Mouse (Mus musculus): ENCODE data around the gene Moxd1. TPM values are rescaled to one million over a fixed set of nuclear protein-coding genes. Genes with fewer than 3 reads are reported as not detected.
"Not testable (repeated sequence)": the region's sequence is repeated elsewhere in the genome, so short reads cannot be mapped to it uniquely, and the experiment has no call there.

Gene Moxd1
- polyA plus RNA-seq, 1 experiment from 2014 or later: 6.7 TPM

DNA sequence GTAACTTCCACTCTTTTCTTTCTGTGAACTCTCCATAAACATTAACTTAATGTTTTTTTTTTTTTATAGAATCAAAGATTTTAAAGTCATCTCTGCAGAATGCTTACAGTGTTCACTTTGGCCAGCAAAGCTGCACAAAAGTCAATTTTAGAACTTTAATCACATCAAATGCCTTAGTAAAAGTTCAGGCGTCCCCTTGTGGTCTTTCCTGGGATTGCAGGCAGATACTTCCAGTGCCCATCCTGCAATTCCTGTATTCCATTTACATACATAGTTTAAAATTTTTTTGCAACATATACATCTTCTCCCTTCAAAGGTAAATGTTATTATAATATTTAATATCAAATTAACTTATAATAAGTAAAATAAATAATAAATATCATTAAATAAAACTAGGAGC, 74.5 kb downstream of the Moxd1 start:
- Histone ChIP-seq H3K4me2 (ENCODE audit: low read depth, low read length) (no peak overlapping the region), H3K27me3 (ENCODE audit: control insufficient read depth, insufficient read depth, low read depth, low read length) (no peaks in the 10 kb centered on the region), H3K9me3 (ENCODE audit: control insufficient read depth, low read length) (no peaks in the 10 kb centered on the region; the same call in 1 of the 2 replicates), H3K4me1 (replicated peaks; ENCODE audit: control insufficient read depth, insufficient read depth, low read length) (no peaks in the 10 kb centered on the region), H3K27ac (ENCODE audit: low read length) (no peak overlapping the region), H3K9ac (ENCODE audit: low read length) (no peak overlapping the region), H3K36me3 (ENCODE audit: control insufficient read depth, insufficient read depth, low read length) (no peaks in the 10 kb centered on the region), H3K4me3 (ENCODE audit: low read length) (no peak overlapping the region)
- ATAC-seq (ENCODE audit: low read depth): no peak
- WGBS: 0% methylated on average over 1 of the region's 1 CpGs

DNA sequence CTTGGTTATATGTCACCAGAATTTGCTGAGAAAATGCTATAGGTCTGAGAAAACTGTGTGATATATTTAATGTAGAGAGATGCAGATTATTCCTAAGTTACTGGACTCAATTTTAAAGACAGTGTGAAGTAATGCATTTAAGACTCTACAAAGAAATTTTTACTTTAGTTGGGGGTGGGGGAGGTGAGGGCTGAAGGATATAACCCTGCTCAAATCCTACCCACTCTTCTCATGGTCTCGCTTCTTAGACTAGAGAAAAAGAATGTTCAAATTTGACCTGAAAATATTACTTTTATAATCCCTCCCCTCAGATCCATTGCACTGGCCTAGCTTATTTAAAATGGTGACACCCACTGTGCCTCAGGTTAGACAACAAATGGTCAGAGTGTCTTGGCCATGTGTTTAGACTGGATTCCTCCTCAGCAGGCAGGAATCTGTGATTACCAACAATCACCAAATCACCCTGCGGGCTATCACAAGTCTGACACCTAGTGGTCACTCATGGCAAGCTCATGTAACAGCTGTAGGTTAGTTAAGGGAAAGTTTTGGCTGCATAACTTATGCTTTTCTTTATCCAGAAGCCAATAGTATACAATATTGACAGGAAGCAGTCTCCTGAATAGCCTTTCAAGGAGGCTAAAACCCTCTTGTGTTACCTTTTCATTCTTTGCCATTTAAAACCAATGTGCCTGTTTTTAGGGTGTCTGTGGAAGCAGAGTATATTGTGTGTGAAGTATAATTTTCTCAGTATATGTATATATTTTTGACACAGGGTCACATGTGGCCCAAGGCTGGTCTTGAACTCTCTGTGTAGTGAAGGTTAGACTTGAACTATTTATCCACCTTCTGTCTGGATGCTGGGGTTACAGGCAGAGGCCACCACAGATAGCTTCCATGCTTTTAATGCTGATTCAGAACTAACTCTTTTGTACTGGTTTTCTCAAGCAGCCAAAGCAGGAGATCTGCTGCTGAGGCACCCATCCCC, 75.2 kb downstream of the Moxd1 start:
- no peaks in the 10 kb centered on the region for H3K27me3 ChIP-seq (ENCODE audit: control insufficient read depth, insufficient read depth, low read depth, low read length)
- no peaks in the 10 kb centered on the region; the same call in 1 of the 2 replicates for H3K9me3 ChIP-seq (ENCODE audit: control insufficient read depth, low read length)
- no peak overlapping the region for H3K4me3 ChIP-seq (ENCODE audit: low read length)
- H3K27ac ChIP-seq (ENCODE audit: low read length): no peak overlapping the region
- no peak overlapping the region for H3K9ac ChIP-seq (ENCODE audit: low read length)
- no peak overlapping the region for H3K4me2 ChIP-seq (ENCODE audit: low read depth, low read length)
- H3K36me3 ChIP-seq (ENCODE audit: control insufficient read depth, insufficient read depth, low read length): no peaks in the 10 kb centered on the region
- WGBS: 45% methylated on average over 2 of the region's 2 CpGs
- ATAC-seq (ENCODE audit: low read depth): peak; percentile 60; the same call in 1 of the 2 replicates
- no peaks in the 10 kb centered on the region for H3K4me1 ChIP-seq (replicated peaks; ENCODE audit: control insufficient read depth, insufficient read depth, low read length)

DNA sequence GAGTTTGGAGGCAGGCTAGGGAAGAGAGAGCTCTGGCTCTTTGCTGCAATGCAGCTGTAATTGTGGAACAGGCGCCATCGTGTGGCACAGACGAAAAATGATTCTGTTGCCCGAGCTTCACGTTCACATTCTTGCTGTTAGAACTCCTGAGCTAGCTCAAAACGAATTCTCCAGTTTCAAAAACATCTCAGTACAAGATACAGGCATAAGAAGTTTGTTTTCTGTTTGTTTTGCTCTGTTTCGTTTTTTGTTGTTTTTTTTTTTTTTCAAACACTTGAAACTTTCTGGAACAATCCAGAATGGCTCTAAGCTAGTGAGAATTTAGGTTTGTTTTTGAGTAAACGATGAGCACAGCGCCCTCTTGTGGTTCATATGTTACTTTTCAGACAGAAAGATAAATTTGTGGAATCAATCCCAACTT, 88.9 kb downstream of the Moxd1 start:
- Histone ChIP-seq H3K9me3 (ENCODE audit: control insufficient read depth, low read length) (no peaks in the 10 kb centered on the region), H3K27ac (ENCODE audit: low read length) (no peak overlapping the region), H3K36me3 (ENCODE audit: control insufficient read depth, insufficient read depth, low read length) (no peaks in the 10 kb centered on the region), H3K4me1 (replicated peaks; ENCODE audit: control insufficient read depth, insufficient read depth, low read length) (no peaks in the 10 kb centered on the region), H3K4me2 (ENCODE audit: low read depth, low read length) (0 out of 2 replicates have a peak overlapping the region, but pooled peaks have one; percentile 40), H3K9ac (ENCODE audit: low read length) (no peak overlapping the region), H3K4me3 (ENCODE audit: low read length) (peak overlapping the region; percentile 30), H3K27me3 (ENCODE audit: control insufficient read depth, insufficient read depth, low read depth, low read length) (no peaks in the 10 kb centered on the region)
- under 1% methylated on average over 9 of the region's 9 CpGs for WGBS
- ATAC-seq (ENCODE audit: low read depth): peak; percentile 81; the same call in 1 of the 2 replicates

DNA sequence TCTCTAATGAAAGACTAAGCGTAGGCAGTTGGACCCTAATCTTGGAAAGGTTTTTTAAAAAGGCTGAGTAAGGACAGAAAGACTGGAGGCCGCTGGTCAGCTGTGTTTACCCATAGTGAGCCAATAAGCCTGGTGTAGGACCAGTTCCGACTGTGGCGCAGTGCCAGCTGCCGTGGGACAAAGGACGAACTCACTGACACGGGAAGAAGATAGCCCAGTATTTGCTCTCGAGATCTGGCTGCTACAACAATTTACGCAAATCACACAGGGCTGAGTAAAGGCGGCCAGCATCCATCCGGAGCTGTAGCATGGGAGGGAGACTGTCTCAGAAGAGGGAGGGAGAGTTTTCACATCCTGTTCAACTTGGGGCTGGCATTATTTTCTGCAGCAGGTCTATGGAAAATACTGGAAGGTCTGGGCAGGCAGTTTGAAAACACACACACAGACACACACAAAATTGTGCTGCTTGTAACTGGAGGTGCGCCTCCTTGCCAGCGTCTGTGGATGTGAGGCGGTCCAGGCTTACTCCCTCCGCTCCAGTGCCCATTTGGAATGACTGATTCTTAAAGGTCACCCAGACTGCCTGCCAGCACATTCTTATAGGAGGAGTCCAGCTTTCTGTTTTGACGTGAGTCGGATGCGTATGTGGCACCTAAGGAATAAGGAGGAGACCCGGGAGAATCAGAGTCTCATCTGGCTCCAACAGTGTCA, 94.0 kb downstream of the Moxd1 start:
- Histone ChIP-seq H3K4me1 (replicated peaks; ENCODE audit: control insufficient read depth, insufficient read depth, low read length) (0 out of 2 replicates have a peak, but pooled peaks cover 3% of the 10 kb centered on the region), H3K27ac (ENCODE audit: low read length) (no peak overlapping the region), H3K4me2 (ENCODE audit: low read depth, low read length) (peak overlapping the region; percentile 15; the same call in 1 of the 2 replicates), H3K4me3 (ENCODE audit: low read length) (no peak overlapping the region), H3K27me3 (ENCODE audit: control insufficient read depth, insufficient read depth, low read depth, low read length) (no peaks in the 10 kb centered on the region), H3K9ac (ENCODE audit: low read length) (no peak overlapping the region), H3K9me3 (ENCODE audit: control insufficient read depth, low read length) (no peaks in the 10 kb centered on the region), H3K36me3 (ENCODE audit: control insufficient read depth, insufficient read depth, low read length) (no peaks in the 10 kb centered on the region)
- peak; percentile 38 for ATAC-seq (ENCODE audit: low read depth)
- WGBS: 35% methylated on average over 19 of the region's 19 CpGs

DNA sequence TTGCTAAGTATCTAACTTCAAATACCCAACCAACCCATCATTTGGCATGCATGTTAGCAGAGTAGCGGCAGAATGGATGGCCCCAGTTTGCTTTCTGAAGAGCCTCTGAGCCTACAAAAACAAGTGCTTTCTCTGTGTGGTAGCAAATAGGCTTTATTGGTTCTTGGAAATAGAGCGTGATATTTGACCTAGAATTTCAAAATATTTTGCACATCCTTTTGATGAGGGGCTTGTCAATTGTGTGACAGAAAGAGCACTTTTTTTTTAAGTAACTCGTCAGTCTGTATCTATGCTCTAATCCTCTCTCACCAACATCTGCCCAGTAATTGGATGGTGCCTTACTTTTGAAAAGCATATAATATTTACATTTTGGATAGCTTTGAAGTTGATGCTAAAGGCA, 97.0 kb downstream of the Moxd1 start:
- ATAC-seq (ENCODE audit: low read depth): no peak
- Histone ChIP-seq H3K4me3 (ENCODE audit: low read length) (no peak overlapping the region), H3K27me3 (ENCODE audit: control insufficient read depth, insufficient read depth, low read depth, low read length) (no peaks in the 10 kb centered on the region), H3K9ac (ENCODE audit: low read length) (no peak overlapping the region), H3K36me3 (ENCODE audit: control insufficient read depth, insufficient read depth, low read length) (no peaks in the 10 kb centered on the region), H3K9me3 (ENCODE audit: control insufficient read depth, low read length) (no peaks in the 10 kb centered on the region), H3K27ac (ENCODE audit: low read length) (no peak overlapping the region), H3K4me1 (replicated peaks; ENCODE audit: control insufficient read depth, insufficient read depth, low read length) (0 out of 2 replicates have a peak, but pooled peaks cover 3% of the 10 kb centered on the region), H3K4me2 (ENCODE audit: low read depth, low read length) (no peak overlapping the region)
- 73% methylated on average over 3 of the region's 3 CpGs for WGBS

DNA sequence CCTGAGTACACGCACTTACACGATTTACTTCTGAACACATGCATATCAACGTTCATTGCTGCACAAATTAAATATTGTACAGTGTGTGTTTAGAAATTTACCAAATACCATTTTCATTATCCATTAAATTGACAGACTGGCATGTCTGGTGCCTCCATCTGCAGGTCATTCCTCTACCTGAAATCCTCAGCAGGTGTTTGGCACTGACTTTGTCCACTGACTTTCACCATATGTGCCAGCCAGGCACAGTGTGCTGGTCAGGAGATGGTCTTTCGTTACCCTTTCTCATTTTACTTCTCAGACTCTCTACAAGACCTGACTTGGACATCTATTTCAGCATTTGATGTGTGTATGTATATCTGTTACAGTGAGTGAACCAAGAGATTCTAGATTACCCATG, 99.7 kb downstream of the Moxd1 start:
- ATAC-seq (ENCODE audit: low read depth): no peak
- Histone ChIP-seq H3K4me1 (replicated peaks; ENCODE audit: control insufficient read depth, insufficient read depth, low read length) (no peaks in the 10 kb centered on the region), H3K4me2 (ENCODE audit: low read depth, low read length) (no peak overlapping the region), H3K9me3 (ENCODE audit: control insufficient read depth, low read length) (no peaks in the 10 kb centered on the region), H3K27me3 (ENCODE audit: control insufficient read depth, insufficient read depth, low read depth, low read length) (no peaks in the 10 kb centered on the region), H3K27ac (ENCODE audit: low read length) (no peak overlapping the region), H3K9ac (ENCODE audit: low read length) (no peak overlapping the region), H3K4me3 (ENCODE audit: low read length) (no peak overlapping the region), H3K36me3 (ENCODE audit: control insufficient read depth, insufficient read depth, low read length) (no peaks in the 10 kb centered on the region)
- WGBS: 79% methylated on average over 4 of the region's 4 CpGs

DNA sequence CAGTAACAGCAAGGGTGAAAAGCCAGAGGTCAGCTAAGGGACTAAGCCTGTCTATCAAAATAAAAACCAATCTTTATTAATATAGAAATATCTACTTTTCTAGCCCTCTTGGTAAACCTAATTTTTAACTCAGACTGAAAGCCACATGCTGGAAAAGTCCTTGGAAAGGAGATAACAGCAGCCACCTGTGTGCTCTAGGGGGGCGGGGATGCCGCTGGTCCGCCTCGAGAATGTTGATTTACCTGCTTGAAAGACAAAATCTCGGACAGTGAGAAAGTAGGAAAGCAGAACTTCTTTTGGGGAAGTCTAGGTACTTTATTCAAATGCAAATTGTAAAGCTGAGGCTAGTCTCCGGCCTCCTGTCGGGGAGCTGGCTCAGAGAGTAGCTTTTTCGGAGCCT, 103.9 kb downstream of the Moxd1 start:
- H3K4me3 ChIP-seq (ENCODE audit: low read length); H3K4me1 ChIP-seq (replicated peaks; ENCODE audit: control insufficient read depth, insufficient read depth, low read length); ATAC-seq (ENCODE audit: low read depth); H3K27ac ChIP-seq (ENCODE audit: low read length); H3K27me3 ChIP-seq (ENCODE audit: control insufficient read depth, insufficient read depth, low read depth, low read length); H3K9ac ChIP-seq (ENCODE audit: low read length); H3K36me3 ChIP-seq (ENCODE audit: control insufficient read depth, insufficient read depth, low read length); H3K9me3 ChIP-seq (ENCODE audit: control insufficient read depth, low read length); H3K4me2 ChIP-seq (ENCODE audit: low read depth, low read length): not testable (repeated sequence)
- WGBS: 53% methylated on average over 8 of the region's 8 CpGs

DNA sequence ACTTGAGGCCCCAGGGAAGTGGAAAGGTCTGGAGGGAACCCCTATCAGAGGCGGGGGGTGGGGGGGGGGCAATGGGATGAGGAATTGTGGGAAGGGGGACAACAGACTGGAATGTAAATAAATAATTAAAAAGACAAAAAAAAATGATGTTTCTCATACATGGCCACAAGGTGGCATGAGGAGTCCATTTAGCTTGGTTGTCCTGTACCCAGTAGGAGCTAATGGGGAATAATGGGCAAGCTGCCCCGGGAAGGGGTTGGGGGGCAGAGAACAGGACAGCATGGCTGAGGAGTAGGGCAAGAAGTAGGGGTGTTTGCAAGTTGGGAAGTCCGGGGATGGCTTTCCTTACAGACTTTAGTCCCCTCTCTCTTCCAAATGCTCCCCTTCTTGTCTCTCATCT, 109.5 kb downstream of the Moxd1 start:
- Histone ChIP-seq H3K27me3 (ENCODE audit: control insufficient read depth, insufficient read depth, low read depth, low read length) (no peaks in the 10 kb centered on the region), H3K9me3 (ENCODE audit: control insufficient read depth, low read length) (no peaks in the 10 kb centered on the region), H3K36me3 (ENCODE audit: control insufficient read depth, insufficient read depth, low read length) (no peaks in the 10 kb centered on the region), H3K9ac (ENCODE audit: low read length) (no peak overlapping the region), H3K4me3 (ENCODE audit: low read length) (no peak overlapping the region), H3K27ac (ENCODE audit: low read length) (no peak overlapping the region), H3K4me1 (replicated peaks; ENCODE audit: control insufficient read depth, insufficient read depth, low read length) (no peaks in the 10 kb centered on the region), H3K4me2 (ENCODE audit: low read depth, low read length) (no peak overlapping the region)
- 59% methylated on average over 3 of the region's 3 CpGs for WGBS
- ATAC-seq (ENCODE audit: low read depth): no peak

DNA sequence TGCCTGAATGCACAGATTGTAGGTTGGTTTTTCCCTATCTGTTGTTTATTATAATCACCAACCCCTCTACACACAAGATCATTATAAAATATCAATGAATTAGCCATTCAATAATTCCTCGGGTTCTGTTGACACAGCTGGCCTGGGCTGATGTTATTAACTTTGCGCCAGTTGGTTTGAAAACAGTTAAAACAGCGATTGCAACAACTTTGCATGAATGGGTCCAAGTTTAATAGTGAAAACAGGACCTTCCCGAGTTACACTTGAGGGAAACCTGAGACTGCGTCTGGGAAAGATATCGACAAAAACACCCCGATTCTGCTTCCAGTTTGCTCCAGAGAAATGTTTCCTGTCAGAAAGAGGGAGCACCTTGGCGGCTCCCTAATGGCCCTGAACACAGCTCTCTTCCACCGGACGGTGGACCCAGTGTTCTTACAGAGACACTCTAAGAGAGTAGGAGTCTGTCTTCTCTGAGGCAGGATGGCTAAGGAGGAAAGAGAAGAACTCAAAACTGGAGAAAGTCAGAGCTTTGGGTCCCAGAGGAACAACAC, 116.4 kb downstream of the Moxd1 start:
- Histone ChIP-seq H3K9ac (ENCODE audit: low read length) (no peak overlapping the region), H3K4me1 (replicated peaks; ENCODE audit: control insufficient read depth, insufficient read depth, low read length) (0 out of 2 replicates have a peak, but pooled peaks cover 3% of the 10 kb centered on the region), H3K4me3 (ENCODE audit: low read length) (no peak overlapping the region), H3K27me3 (ENCODE audit: control insufficient read depth, insufficient read depth, low read depth, low read length) (no peaks in the 10 kb centered on the region), H3K9me3 (ENCODE audit: control insufficient read depth, low read length) (no peaks in the 10 kb centered on the region), H3K27ac (ENCODE audit: low read length) (no peak overlapping the region), H3K36me3 (ENCODE audit: control insufficient read depth, insufficient read depth, low read length) (no peaks in the 10 kb centered on the region), H3K4me2 (ENCODE audit: low read depth, low read length) (no peak overlapping the region)
- WGBS: 76% methylated on average over 10 of the region's 10 CpGs
- no peak for ATAC-seq (ENCODE audit: low read depth)
